Comparison of ENCODE assay signal across 17 mouse cellular contexts in genomic region chr2:94266381-94267160, GRCm38 (mm10).
DNase-seq lines count a peak whose midpoint lies in the region; ATAC-seq lines count a peak whose summit lies in the region.
"Had no signal": no experiment of that assay in that cellular context is flagged by ENCODE, and none has a peak within 500 bp of the region (broad histone marks: within the 10 kb centered on the region; RNA-seq: fewer than 3 reads in every experiment).

No protein-coding gene starts in this region.

- H3K36me3 ChIP-seq in embryonic facial prominence, embryonic 10.5 days (replicated peaks): no peaks in the 10 kb centered on the region
- H3K36me3 ChIP-seq in forebrain, embryonic 11.5 days (ENCODE audit: control insufficient read depth, insufficient read depth, low read length): no peaks in the 10 kb centered on the region
- H3K36me3 ChIP-seq in hindbrain, embryonic 14.5 days (replicated peaks; ENCODE audit: control insufficient read depth, insufficient read depth): no peaks in the 10 kb centered on the region
- no peaks in the 10 kb centered on the region for H3K36me3 ChIP-seq in midbrain, embryonic 15.5 days (replicated peaks)
- H3K36me3 ChIP-seq: limb, embryonic 10.5 days; liver, embryonic 12.5 days had no signal

- H3K27me3 ChIP-seq in embryonic facial prominence, embryonic 10.5 days (replicated peaks; ENCODE audit: low read depth, poor library complexity, severe bottlenecking): peaks cover 69% of the 10 kb centered on the region
- H3K27me3 ChIP-seq in forebrain, embryonic 11.5 days (ENCODE audit: control insufficient read depth, insufficient read depth, low read length): no peaks in the 10 kb centered on the region
- no peaks in the 10 kb centered on the region for H3K27me3 ChIP-seq in hindbrain, embryonic 14.5 days (ENCODE audit: control insufficient read depth, insufficient read depth, low read length)
- H3K27me3 ChIP-seq in midbrain, embryonic 15.5 days (replicated peaks): no peaks in the 10 kb centered on the region

- no peak overlapping the region for H3K9ac ChIP-seq in forebrain, embryonic 11.5 days (ENCODE audit: low read length)
- peak overlapping the region; percentile 59; the same call in 1 of the 2 replicates for H3K9ac ChIP-seq in hindbrain, embryonic 14.5 days
- H3K9ac ChIP-seq in midbrain, embryonic 15.5 days: no peak overlapping the region
- H3K9ac ChIP-seq: liver, embryonic 12.5 days had no signal

- 0 out of 2 replicates have a peak, but pooled peaks have one; percentile 11 for ATAC-seq in forebrain, embryonic 11.5 days (replicated peaks; ENCODE audit: low FRiP score)
- ATAC-seq in hindbrain, embryonic 14.5 days (ENCODE audit: low FRiP score): no peak
- 0 out of 2 replicates have a peak, but pooled peaks have one; percentile 1 for ATAC-seq in midbrain, embryonic 15.5 days (replicated peaks)
- ATAC-seq: intestine, postnatal 0 days; liver, embryonic 12.5 days had no signal

- peaks cover 50% of the 10 kb centered on the region for H3K4me1 ChIP-seq in embryonic facial prominence, embryonic 10.5 days
- peaks cover 26% of the 10 kb centered on the region for H3K4me1 ChIP-seq in forebrain, embryonic 11.5 days (replicated peaks; ENCODE audit: control insufficient read depth, insufficient read depth, low read length)
- H3K4me1 ChIP-seq in hindbrain, embryonic 14.5 days (replicated peaks; ENCODE audit: control insufficient read depth, insufficient read depth, low read length): peaks cover 35% of the 10 kb centered on the region
- H3K4me1 ChIP-seq in midbrain, embryonic 15.5 days: peaks cover 49% of the 10 kb centered on the region

- H3K4me3 ChIP-seq in embryonic facial prominence, embryonic 10.5 days: no peak overlapping the region
- no peak overlapping the region for H3K4me3 ChIP-seq in forebrain, embryonic 11.5 days (ENCODE audit: low read depth, low read length)
- no peak overlapping the region for H3K4me3 ChIP-seq in hindbrain, embryonic 14.5 days (replicated peaks; ENCODE audit: low read length)
- no peak overlapping the region for H3K4me3 ChIP-seq in midbrain, embryonic 15.5 days
- H3K4me3 ChIP-seq: heart, adult 2 months; limb, embryonic 10.5 days; liver, embryonic 12.5 days; myocyte had no signal

- 19% methylated on average over 7 of the region's 7 CpGs for WGBS in embryonic facial prominence, embryonic 10.5 days
- WGBS in forebrain, embryonic 11.5 days: 12% methylated on average over 7 of the region's 7 CpGs
- WGBS in hindbrain, embryonic 14.5 days: 27% methylated on average over 7 of the region's 7 CpGs
- 23% methylated on average over 7 of the region's 7 CpGs for WGBS in midbrain, embryonic 15.5 days

- 0 out of 2 replicates have a peak overlapping the region, but pooled peaks have one; percentile 24 for H3K27ac ChIP-seq in embryonic facial prominence, embryonic 10.5 days (replicated peaks)
- peak overlapping the region; percentile 87 for H3K27ac ChIP-seq in forebrain, embryonic 11.5 days (ENCODE audit: low read depth, low read length)
- peak overlapping the region; percentile 91 for H3K27ac ChIP-seq in hindbrain, embryonic 14.5 days
- peak overlapping the region; percentile 89; the same call in 1 of the 2 replicates for H3K27ac ChIP-seq in midbrain, embryonic 15.5 days
- H3K27ac ChIP-seq: limb, embryonic 10.5 days; liver, embryonic 12.5 days had no signal

- peak overlapping the region; percentile 61 for H3K4me2 ChIP-seq in forebrain, embryonic 11.5 days (ENCODE audit: low read depth, low read length, severe bottlenecking)
- peak overlapping the region; percentile 74; the same call in 1 of the 2 replicates for H3K4me2 ChIP-seq in hindbrain, embryonic 14.5 days (replicated peaks)
- H3K4me2 ChIP-seq in midbrain, embryonic 15.5 days: peak overlapping the region; percentile 82; the same call in 1 of the 2 replicates

- H3K9me3 ChIP-seq in embryonic facial prominence, embryonic 10.5 days: no peaks in the 10 kb centered on the region
- no peaks in the 10 kb centered on the region for H3K9me3 ChIP-seq in forebrain, embryonic 11.5 days (ENCODE audit: control insufficient read depth, low read length)
- H3K9me3 ChIP-seq in hindbrain, embryonic 14.5 days (ENCODE audit: control insufficient read depth, low read length): no peaks in the 10 kb centered on the region
- no peaks in the 10 kb centered on the region for H3K9me3 ChIP-seq in midbrain, embryonic 15.5 days
- H3K9me3 ChIP-seq: limb, embryonic 10.5 days; liver, embryonic 12.5 days had no signal

- DNase-seq in embryonic facial prominence, embryonic 10.5 days (ENCODE audit: low spot score): no peak
- DNase-seq in forebrain, embryonic 11.5 days (ENCODE audit: low spot score): no peak
- DNase-seq in hindbrain, embryonic 14.5 days (ENCODE audit: low spot score): no peak
- no peak for DNase-seq in adrenal gland, postnatal 10 days
- no peak for DNase-seq in cerebellum, adult 11 months
- DNase-seq in testis, postnatal 14 days (ENCODE audit: low spot score): no peak
- DNase-seq: adrenal gland, postnatal 14 days; gastrocnemius, adult 2 months; heart, adult 2 months; kidney, postnatal 4 days; layer of hippocampus, postnatal 36 days; right cerebral cortex, postnatal 4 days had no signal

Comparison
In these comparisons a context has a peak if more than half of its experiments do, and no peak if none do; other contexts are left out.
1. H3K27ac ChIP-seq: peak in every context shown above with its lines; median percentile 91 in hindbrain, embryonic 14.5 days; 89 in midbrain, embryonic 15.5 days; 87 in forebrain, embryonic 11.5 days; 24 in embryonic facial prominence, embryonic 10.5 days.